Mouse (Mus musculus): ENCODE results near the gene Hjurp.
"Not testable (repeated sequence)": the region's sequence is repeated elsewhere in the genome, so short reads cannot be mapped to it uniquely, and the experiment has no call there.

Gene Hjurp

DNA sequence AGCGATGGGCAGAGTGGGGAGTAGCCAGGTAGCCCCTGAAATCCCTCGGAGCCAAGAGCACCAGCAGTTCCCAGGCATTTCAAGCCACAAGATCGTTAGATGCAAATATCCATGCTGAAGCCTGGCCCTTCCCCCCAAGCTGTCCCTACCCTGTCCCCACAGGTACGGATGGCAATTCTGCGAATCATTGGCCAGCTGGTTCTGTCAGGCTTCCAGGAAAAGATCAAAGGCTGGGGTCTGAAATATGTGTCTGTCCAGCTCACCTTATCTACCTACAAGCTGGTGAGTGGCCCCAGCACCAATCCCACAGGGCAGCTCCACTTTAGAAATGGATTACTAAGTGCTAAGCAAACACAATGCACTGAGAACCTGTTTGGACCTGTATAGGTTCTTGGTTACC, 40.1 kb downstream of the Hjurp start:
- DNase-seq (ENCODE audit: low read depth), result no peak

DNA sequence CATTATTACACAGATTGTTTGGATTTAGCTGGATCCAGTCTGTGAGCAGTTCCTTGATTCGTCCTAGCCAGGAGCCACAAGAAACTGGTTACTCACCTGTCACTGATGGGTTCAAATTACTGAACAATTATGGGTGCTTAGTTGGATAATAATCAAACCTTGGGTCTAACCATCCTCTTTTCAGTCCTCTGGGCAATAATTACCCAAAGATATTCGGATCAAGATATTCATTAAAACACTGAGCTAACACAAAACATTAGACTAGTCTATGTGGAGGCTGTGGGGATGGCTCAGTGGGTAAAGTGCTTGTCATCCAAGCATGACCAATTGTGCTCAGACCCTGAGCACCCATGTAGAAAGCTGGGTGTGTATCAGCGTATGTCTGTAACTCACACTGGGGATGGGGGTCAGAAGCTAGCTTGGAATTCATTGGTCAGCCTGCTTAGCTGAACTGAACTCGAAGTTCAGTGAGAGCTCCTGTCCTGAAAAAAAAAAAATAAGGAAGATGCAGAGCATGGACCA, 41.5 kb downstream of the Hjurp start:
- DNase-seq (ENCODE audit: low read depth), result no peak

DNA sequence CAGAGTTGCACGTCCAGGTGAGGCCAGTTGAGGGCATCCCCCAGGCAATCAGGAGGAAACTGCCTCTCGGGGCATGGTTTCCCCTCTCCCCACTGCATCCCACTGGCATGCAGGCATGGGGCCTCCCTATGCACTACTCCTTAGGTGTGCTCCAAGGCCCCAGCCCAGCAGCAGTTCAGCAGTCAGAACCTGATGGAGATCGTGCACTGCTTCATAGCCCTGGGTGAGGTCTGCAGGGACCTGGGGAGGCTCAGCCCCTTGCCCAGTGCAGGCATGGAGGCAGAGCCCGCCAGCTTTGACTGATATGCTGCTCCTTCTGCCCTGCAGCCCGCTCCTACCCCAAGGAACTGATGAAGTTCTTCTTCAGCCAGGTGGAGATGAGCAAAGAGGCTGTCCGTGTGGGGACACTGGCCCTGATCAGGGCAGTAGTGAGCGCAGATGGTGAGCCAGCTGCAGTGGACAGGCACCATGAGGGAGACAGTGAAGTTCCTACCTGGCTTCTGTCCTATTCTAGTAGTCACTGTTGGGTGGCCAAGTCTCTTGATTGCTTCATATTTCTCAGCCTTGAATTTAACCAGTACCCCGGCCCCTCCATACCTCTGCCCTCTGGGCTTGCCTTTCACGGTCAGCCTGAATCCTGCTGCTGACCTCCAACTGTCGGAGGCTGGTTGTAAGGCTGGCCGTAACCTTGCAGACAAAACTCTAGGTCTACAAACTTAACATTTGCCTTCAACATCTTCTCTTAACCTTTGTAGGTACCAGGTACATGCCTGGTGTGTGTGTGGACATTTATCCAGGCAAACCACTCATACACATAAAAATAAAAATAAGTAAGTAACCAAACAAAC, 42.2 kb downstream of the Hjurp start:
- DNase-seq (ENCODE audit: low read depth), result no peak

DNA sequence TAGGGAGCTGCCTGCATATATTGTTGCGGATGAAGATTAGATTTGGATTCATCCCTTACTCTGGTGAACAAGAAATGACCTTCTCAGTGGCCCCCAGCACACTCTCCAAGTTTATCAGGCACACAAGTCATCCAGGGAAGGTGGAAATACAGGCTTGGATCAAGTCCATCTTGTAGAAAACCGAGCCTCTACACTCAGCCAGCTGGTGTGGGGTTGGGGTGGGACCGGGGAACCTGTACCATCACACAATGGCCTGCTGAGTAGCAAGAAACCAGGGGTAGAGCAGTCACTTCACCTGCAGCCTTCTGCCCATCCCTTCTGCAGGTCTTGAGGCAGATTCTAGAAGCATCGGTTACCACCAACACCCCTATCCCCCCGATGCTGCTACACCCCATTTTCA, 42.8 kb downstream of the Hjurp start:
- DNase-seq (ENCODE audit: low read depth), result no peak

DNA sequence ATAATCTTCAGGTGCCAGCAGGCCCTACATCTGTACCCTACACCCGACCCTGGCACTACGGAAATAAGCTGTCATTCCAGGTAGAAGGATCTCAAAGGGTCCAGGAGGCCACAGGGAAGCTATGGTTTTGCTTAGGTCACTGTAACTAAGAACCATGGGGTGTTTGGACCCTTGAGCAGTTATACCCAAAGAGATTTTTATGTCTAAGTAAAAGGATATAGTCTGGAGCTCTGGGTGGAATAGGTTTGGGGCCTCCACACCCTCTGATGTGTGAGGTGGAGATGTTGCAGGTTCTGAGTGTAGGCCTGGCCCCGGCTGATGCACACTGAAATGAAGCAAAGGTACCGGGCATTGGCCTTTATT, 43.2 kb downstream of the Hjurp start:
- DNase-seq (ENCODE audit: low read depth), result no peak

DNA sequence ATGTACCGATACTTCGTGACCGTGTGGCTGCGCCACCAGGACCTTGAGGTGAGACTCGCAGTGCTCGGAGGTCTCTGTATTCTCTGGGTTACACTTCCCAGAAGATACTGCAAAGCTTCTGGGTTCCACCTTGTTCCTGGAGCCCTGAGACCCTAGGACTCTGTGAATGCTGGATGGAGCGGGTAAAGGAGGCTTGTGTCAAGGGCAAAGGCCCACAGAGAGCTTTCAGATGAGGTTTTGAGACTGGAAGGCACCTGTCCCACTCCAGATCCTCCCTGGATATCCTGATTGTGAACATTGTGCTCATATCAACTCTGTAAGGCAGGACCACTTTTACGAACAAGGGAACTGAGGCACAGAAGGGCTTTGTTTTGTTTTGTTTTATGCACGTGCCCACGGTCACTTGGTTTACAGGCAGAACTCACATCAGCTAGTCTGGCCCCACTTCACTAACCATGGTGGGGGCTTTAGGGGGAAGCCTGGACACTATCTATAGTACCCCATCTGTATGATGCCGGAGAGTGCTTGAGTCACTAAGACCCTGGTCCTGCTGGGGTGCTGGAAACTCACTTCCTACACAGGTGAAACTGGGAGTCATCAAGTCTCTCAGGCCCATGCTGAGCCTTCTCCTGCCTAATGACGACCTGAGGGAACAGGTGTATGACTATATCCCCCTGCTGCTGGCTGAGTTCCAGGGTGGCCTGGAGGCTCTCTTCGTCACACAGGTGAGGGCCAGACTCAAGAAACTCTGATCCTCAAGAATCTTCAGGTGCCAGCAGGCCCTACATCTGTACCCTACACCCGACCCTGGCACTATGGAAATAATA, 43.8 kb downstream of the Hjurp start:
- DNase-seq (ENCODE audit: low read depth), result no peak

DNA sequence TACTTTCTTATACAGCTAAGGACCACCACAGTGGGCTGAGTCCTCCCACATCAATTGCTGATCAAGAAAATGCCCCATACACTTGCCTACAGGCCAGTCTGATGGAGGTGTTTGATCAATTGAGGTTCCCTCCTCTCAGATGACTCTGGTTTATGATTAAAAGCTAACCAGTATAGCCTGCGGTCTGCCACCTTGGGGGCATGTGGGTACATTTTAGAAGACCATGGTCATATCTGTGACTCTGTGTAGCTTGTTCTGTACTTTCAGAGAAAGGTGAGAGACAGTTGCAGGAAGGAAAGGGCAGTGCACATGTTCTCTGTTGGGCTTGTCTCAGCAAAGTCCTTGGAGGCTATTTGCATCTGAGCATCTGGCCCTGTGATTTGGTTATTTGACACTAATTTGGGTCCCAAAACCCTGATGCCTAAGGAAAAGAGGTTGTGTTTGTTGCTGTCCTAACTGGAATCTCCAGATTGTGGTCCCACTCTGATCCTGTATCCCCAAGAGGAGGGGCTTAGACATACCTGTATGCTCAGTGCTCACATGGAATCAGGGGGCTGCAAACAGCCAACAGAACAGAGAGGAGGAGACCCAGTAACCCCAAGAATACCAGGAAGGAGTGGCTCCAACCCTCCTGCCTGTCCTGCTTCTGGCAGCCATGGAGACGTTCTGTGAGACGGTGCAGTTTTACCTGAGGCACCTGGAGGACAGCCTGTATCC, 44.6 kb downstream of the Hjurp start:
- DNase-seq (ENCODE audit: low read depth), result no peak

DNA sequence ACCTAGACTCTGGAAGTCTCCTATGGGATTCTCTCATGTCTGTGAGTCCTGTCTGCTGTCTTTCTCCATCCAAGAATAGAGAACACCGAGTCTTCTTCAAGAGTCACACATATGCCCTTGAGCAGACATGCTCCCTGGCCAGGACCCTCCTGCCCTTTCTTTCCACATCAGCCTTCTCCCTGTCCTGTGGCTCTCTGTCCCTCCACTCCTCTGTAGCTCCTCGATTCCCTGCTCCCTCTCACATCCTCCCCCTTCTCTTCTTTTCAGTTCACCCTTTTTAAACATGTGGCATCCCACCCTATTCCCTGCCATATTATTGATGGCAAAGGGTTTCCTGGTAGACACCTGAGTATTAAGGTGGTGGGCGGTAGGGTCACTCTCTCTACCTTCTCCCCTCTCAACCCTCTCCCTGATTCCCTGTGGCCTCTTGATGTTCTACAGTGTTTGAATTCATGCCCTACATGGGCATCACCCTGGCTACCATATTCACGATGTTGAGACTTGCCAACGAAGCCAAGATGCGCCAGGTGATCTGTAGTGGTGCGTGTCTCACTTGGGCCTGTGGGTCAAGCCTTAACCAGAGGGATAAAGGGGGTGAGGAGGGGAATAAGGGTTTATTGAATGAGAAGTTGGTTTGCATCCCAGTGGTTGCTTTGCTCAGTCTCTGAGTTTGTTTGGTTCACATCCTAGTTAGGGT, 45.5 kb downstream of the Hjurp start:
- no peak for DNase-seq (ENCODE audit: low read depth)

DNA sequence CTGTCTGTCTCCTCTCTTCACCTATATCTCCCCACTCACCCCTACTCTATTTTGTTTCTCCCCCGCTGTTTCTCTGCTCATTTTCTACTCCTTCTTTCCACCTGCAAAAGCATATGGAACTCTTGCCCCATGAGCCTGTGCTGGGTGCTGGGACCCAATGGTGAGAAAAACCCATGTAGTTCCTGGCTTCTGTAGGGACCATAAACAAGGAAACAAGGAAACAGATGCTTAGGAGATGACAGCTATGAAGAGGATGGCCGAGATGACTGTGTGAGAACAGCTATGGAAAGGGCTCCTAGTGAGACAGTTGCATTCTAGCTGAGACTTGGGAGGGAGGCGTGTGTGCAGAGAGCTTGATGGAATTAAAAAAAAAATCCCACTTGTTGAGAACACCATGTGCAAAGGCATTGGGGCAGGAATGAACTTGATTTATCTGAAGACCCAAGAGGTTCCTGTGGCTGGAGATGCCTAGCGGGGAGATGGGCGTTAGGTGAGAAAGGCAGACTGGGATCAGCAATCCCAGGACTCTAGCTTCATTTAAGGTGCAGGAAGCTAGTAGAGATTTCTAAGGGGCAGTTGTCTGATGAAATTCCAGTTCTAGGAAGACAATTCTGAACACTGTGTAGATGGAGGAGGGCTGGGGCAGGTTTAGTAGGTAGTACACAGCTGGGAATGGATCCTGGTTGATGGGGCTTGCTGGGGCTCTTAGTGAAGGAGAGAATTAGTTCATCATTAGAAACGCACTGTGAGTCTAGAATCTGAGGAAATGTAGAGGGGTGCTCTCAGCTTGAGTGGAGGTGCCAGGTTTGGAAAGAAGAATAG, 46.2 kb downstream of the Hjurp start:
- no peak for DNase-seq (ENCODE audit: low read depth)

DNA sequence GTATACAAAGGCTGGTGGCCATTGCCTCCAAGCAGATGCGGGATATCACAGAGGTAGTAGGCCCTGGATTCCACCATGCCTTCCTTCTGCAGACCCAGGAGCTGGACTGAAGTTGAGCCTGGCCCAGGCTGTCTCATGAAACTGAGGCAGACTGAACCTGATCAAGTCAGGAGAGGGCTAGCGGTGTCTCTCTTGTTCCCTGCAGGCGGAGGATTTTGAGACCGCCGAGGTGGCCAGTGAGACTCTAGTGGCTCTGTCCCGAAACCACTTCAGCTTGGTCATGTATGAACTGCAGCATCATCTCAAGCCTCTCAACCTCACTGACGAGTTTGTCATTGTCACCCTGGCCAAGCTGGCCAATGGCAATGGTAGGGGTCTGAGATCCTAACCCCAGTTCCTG, 47.0 kb downstream of the Hjurp start:
- no peak for DNase-seq (ENCODE audit: low read depth)

DNA sequence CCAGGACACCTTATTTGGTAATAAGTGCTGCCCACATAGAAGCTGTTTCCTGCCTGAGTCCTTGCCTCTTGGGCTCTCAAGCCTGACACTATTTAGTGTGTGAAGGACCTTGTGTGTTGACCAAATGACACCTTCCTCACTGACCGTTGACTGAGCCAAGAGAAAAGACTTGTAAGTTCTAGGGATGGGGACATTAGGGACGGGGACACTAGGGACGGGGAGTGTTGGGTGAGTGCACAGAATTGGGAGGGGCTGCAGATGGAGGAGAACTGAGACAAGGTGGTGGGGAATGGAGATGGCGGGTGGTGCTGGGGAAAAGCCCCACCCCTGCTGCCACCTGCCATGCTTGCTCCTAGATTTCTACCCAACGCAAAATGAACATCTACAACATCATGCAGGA, 47.4 kb downstream of the Hjurp start:
- DNase-seq (ENCODE audit: low read depth), result no peak

DNA sequence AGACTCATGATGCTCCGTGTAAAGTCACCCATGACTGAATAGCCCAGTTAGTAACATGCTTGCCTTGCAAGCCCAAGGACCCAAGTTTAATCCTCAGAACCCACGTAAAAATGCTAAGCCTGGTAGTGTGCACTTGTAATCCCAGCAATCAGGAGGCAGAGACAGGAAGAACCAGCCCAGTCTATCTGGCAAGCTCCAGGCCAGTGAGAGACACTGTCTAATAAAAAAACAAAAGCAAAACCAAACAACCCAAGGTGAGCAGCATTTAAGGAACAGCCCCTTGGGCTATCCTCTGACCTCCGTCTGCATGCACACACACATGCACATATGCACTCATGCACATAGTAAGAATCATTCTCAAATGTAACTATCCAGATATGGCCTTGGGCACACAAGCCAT, 47.9 kb downstream of the Hjurp start:
- DNase-seq (ENCODE audit: low read depth), result no peak

DNA sequence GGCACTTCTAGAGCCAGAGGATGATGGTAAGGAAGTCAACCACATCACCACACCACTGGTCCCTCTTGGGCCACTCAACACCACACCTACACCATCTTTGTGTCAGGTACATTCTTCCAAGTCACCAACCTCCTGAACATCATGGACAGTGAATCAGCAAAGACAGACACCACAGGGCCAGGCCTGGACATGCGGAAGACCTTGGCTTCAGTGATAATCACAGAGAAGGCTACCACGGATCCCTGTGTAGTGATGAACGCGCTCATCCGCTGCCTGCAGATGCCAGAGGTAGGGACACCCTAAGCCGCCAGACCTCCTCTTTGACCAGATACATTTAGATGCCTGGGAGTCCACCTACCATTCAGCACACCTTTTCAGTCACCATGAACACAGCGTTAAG, 49.3 kb downstream of the Hjurp start:
- no peak for DNase-seq (ENCODE audit: low read depth)

DNA sequence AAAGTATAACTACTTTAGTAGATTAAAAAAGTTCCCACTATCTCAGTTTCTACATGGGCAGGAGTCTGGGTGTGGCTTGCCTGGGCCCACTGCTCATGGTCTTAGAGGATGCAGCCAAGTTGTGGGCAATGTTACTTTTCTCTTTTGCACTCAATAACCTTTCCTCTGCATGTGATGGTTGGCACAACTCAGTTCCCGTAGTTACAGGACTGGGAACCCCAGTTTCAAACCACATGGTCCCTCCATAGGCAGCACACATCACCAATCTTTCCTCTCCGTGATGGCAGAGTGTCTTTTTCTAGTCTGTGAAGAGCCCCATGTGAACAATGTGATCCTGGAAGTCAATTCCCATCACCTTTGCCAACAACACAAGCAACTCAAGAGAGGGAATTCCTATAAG, 50.0 kb downstream of the Hjurp start:
- DNase-seq (ENCODE audit: low read depth), result no peak

DNA sequence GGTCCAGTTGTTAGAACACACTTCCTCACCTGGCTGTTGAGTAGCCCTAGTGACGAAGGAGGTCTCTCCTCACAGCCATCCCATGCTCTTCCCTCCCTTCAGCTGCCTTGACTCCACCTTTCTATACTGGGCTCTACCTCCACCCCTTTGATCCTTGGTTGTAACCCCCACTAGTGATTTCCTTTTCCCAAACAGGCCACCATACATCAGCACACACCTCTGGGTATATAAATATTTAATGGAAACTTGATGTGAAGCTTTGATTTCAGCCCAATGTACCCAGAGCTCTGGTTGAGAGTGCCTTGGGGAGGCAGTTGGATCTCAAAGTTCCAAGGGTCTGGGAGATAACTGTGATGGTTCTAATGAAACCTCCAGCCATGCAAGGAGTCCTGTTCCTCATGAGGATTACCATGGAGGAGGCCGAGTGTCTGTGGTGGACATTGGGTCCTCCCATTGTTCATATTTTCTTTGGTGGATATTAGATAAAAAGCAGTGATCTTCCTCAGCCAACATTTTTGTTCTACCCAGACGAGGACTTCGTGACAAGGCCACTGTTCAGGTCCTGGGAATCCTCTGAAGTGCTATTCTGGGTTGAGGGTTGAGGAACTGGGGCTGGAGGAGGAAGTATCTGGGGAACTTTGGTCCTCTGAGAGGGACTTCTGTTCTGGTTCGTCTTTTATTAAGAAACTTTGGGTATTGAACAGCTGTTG, 50.6 kb downstream of the Hjurp start, which contains the start of gene Mroh2a:
Mroh2a (plus strand) TSS at position 317 of the 710 bp plus-strand sequence.
- no peak for DNase-seq (ENCODE audit: low read depth)

DNA sequence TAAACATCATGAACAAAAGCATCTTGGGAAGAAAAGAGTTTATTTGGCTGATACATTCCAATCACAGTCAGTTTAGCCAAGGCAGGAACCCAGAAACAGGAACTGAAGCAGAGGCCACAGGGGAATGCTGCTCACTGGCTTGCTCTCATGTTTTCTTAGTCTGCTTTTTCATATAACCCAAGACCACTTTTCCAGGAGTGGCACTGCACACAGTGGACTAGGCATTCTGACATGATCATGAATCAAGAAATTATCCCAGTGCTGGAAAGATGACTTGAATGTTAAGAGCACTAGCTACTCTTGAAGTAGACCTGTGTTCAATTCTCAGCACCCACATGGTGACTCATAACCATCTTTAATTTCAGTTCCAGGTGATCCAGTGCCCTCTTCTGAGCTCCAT, 51.7 kb downstream of the Hjurp start:
- DNase-seq (ENCODE audit: low read depth), result no peak

DNA sequence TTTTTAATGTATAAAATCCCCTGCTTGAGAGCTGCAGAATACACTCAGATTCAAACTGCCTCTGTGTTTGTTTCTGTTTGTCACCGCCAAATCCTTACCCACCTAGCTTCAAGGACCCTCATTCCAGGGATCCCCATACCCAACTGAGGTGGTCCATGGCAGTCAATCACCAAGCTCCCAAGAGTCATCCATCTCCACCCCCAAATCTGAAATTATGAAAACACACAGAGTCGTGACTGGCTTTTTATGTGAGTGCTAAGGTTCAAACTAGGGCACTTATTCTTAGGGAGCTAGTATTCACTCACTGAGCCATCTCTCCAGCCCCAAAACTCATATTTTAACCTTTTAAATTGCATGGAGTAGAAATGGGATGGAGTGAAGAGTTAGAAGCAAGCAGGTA, 52.1 kb downstream of the Hjurp start:
- not testable (repeated sequence) for DNase-seq (ENCODE audit: low read depth)

DNA sequence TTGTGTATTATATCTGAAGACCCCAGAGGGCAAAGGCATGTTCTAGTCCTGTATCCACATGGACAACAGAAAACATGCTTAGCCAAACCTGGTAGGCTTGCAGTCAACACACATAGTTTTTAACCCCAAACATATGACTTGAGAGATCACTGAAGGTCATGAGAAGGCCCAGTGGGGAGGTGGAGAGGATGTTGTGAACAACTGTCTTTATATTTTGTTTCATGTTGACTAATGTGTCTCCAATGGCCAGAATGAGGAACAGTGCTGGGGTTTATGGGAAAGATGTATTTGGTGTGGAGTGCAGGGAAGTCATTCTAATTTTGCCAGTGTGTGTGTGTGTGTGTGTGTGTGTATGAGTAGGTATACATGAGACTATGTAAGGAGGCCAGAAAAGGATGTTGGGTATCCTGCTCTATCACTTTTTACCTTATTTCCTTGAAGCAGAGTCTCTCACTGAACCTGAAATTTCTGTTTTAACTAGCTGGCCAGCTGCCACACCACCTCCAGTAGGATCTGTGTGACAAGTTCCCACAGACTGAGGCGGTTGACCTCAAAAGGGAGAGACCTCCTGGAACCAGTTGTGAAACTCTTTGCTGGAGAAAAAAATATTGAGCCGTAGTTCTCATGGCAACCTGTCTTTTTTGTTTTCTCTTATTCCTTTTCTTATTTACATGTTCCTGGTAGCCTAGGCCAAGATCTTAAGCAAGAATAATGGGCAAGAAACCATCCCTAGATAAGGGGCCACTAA, 53.2 kb downstream of the Hjurp start:
- no peak for DNase-seq (ENCODE audit: low read depth)

DNA sequence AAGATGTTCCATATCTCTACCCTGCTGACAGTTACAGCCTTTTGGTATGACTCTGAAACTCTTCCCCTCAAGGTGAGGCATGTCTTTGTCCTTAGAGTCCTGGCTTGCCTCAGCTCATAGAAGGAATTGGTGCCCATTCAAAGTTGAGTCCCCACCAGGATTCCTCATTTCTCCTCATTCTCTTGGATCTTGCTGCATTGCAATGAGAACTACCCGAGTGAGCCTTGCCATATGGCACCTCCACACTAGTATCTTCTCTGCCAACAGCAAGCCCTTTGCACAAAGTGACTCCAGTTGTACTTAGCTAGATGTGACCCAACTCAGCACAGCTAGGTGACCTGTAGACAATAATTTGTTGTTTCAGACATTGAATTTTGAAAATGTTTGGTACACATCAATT, 53.8 kb downstream of the Hjurp start:
- no peak for DNase-seq (ENCODE audit: low read depth)

Data from c-Kit-positive CD71-positive TER-119-negative erythroid progenitor cells, embryonic 14.5 days (primary cell).